Mouse (Mus musculus) c-Kit-positive CD71-positive TER-119-positive erythroid progenitor cells, embryonic 14.5 days (primary cell): ENCODE data around the gene Aplp1.

Experiments
- DNase-seq: peaks from one replicate; pipeline ENCODE4 v3.0.0-alpha.2; 2013; ENCODE audit warnings: low spot score

The Aplp1 gene

DNA sequence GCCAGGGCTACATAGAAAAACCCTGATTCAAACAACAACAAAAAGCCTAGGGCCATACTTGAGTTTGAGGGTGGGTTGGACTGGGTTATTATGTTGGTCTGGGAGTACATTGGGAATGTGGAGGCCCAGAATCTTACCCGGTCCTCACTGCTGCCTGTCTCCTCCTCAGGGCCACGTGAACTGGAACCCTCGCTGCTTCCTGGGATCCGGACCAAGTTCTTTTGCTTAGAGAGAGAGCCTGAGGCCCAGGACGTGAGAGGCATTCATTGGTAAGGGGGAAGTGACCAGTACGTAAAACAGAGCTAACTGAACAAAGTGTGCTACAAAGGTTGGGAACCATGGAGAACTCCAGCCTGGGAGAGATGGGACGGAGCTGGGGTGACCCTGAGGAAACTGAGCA is 4.9 kb upstream of the Aplp1 start:
- no peak for DNase-seq

DNA sequence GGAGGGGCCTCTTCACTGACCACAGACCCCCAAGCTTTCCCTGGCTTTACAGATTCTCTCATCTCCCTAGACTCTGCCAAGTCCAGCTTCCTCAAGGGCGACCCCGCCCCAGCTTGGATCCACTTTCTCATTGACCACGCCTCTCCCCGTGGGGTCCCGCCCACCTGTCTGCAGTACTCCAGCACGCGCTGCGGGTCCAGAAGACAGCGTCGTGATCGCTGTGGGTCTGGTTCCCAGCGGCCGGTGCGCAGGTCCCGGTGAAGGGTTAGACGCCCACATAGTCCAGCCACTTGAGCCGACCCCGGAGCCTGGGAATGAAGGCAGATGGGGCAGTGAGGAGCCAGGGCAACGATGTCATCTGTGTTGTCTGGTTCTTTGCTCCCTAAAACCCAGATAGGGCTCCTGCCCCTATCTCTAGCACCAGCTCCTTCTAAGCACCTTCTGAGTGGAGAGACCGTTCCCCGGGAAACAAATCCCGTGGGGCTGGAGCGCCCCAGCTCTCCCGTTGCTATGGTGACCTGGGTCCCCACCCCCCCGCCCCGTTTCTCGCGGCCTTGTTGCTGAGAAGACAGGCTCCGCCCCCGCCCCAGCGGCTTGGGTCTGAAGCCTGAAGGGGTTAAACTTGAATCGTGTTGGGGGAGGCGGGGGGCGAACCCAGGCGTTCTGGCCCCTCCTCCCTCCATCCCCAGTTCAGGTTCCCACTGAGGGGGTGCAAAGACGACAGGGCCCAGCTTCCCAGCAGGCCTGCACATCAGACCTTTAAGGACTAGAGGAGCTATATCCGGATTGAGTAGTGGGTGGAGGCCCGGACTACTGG is 973 bp downstream of the Aplp1 start:
- DNase-seq, result no peak

DNA sequence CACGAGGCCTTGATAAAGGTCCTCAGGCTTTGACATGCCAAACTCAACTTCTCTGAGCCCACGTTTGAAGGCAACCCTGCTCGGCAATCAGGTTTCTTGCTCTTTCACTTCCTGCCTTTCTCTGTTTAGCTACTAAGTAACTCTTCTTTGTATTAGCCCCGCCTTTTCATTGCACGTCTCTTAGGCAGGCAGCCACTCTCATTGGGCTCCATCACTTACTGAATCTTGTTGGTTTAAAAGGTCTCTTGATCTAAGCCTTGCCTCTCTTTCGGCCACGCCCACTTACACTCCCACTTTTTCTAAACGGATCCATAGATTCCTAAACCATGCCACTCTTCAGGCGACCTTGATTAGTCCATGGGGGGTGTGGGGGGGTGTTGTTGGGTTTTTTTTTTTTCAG is 1.6 kb downstream of the Aplp1 start:
- DNase-seq, result no peak

DNA sequence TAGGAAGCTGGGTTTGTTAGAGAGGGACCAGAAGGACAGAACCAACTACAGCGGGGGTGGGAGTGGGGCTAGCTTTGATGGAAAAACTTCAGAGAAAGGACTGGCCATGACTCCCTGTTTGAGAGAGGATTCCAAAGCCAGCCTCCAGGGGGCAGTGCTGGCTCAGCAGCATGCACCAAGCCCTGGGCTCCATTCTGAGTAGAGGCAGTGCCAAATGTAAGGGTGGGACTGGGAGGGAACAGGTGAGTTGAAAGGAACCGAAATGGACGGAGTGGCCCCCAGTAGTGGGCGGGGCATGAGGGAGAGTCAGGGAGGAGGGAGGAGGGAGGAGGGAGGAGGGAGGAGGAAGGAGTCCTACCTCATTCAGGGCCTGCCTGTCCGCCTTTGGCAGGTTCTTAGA is 4.6 kb downstream of the Aplp1 start:
- no peak for DNase-seq

DNA sequence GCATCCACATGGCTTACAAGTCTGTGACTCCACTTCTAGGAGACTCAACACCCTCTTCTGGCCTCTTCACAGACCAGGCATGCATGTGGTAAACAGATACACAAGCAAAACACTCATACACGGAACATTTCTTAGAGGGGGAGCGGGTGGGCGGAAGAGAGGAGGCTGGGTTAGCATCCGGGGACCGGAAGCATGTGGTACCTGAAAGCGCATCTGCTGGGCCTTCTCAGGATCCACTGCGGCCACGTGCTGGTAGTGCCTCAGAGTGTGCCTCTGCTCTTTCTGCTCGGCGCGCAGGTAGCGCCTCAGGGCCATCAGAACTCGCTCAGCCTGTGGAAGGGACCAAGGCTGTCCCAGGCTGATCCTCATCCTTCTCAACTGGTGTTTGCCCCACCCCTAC is 5.6 kb downstream of the Aplp1 start:
- DNase-seq, result no peak

DNA sequence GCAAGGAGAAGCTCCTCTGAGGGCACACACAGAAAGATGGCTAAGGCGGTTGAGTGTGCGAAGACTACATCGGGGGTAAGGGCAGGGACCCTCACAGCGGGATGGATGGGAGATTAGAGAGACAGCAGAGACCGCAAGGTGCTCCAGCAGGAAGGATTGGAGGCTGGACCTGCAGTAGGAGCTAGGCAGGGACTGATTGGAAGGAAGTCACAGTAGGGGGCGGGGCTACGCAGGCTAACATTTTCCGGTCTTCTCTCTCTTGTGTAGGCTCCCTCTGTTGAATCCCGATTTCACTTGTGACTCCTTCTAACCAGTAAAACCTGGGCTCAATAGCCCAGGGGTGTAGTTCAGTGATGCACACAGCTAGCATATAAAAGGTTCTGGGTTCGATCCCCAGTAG is 8.5 kb downstream of the Aplp1 start:
- DNase-seq, result no peak

DNA sequence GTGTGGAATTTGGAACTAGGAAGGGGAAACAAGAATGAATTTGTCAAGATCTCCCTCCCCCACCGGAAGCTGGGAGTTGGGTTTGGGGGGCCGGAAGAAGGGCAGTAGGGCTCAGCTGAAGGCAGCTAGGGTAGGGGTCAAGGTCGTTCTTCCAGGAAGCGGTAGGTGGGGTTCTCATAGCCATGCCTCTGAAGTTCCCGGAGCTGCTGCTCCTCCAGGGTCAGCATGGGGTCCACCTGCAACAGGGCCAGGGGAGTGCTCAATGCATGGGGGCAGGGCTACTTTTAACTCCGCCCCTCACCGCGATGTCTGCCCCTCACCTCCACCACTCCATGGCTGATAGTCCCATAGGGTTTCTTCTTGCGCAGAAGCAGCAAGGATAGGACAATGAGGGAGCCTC is 10.2 kb downstream of the Aplp1 start:
- DNase-seq, result no peak

DNA sequence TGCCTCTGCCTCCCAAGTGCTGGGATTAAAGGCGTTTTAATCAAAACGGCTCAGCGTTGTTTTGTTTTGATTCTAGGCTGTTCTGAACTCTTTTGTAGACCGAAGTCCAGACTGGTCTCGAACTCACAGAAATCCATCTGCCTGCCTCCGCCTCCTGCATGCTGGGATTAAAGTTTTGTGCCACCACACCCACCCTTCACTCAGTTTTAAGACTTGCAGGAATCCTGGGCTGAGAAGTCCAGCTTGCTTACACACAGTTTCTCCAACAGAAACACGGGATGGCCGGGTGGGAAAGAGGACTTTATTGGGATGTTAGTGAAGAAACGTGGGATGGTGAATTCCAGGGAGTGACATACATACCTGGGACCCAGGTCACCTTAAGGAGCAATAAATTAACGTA is 10.6 kb downstream of the Aplp1 start:
- no peak for DNase-seq

DNA sequence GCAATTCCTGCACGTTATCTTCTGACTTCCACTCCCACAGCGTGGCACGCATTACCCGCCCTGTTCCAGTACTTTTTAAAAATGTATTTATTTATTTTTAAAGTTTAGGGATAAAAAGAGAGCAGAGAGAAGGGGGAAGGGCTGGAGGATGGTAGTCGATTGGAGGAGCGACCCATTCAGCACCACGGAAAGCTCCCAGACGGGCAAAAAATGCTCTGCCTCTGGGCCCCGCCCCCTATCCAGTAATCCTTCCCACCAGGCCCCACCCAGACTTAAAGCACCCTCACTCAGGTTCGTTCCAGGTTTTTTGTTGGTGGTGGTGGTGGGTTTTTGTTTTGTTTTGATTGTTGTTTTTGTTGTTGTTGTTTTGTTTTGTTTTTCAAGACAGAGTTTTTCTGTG is 11.1 kb downstream of the Aplp1 start:
- DNase-seq, result peak; percentile 37

DNA sequence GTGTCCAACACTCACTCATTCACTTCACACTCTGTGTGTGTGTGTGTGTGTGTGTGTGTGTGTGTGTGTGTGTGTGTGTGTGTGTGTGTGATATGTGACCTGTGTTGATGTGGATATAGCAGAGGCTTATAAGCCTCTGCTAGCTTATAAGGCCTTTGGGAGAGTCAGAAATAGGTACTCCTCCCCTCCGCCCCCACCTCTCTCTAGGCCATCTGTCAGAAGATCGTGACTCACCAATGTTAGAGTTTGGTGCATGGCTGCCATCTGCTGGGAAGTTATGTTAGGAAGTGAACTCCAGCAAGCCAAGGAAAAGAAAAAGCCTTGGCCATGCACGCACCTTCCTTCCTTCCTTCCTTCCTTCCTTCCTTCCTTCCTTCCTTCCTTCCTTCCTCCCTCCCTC is 13.5 kb downstream of the Aplp1 start:
- no peak for DNase-seq

DNA sequence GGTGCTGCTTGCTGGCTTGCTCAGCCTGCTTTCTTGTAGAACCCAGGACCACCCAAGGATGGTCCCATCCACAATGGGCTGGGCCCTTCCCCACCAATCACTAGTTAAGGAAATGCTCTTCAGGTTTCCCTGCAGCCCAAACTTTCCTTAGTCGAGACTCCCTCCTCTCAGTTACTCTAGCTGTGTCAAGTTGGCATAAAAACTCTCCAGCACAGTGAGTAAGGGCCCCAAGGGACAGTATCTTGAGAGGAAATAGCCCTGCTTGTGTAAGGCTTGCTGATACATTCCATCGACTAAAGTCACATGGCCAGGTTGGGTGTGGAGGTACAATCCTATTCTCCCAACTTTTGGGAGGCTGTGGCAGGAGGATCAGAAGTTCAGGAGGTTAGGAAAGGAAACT is 15.1 kb downstream of the Aplp1 start:
- no peak for DNase-seq

DNA sequence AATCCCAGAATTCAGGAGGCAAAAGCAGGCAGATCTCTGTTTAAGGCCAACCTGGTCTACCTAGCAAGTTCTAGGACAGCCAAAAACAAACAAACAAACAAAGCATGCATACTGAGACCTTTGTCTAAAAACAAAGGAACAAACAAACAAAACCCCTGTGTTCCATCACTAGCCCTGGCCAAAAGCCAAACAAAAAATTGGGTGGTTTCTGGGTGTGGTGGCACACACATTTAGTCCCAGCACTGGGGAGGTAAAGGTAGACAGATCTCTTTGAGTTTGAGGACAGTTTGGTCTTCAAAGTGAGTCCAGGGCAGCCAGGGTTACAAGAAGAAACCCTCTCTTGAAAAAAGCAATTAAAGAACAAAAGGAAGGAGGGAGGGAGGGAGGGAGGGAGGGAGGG is 16.0 kb downstream of the Aplp1 start:
- DNase-seq, result no peak

DNA sequence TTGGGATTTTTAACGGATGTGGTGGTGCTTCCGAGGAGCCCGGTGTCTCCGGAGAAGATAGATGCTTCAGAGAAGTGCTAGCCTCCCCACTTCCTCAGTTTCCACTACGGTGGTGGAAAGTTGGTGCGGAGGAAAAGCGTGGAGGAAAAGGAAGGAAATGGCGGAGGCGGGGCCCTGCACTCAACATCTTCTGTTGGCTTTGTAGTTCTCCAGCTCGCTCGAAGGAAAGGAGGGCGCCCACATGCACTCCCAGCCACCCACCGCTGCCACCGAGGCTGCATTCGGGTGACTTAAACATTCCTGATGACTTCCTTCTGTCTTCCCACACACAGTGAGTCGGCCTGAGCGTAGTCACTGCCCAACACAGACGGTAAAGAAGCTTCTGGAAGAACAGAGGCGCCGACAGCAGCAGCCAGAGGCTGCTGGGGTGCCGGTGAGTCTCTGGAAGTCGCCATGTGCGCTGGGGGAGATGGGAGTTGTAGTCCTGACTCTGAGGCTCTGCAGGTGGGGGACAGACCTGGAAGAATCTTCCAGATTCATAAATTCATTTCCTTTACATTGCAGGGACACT is 22.2 kb downstream of the Aplp1 start:
- no peak for DNase-seq

DNA sequence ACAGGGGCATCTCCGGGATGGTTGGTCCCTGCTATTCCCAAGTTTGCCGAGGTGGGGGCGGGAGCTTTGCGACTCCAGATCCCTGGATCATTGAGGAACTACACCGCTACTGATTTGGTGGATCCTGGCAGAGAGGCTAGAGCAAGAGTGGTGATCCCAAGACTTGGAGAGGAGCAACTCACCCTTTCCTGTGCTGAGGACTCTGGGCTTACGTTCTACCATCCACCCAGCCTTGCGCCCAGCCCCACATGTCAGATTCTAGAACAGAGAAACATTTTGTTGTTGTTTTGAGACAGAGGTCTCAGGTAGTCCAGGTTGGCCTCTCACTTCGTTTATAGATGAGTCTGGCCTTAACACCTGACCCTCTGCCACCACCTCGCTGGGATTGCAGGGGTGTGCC is 22.8 kb downstream of the Aplp1 start:
- no peak for DNase-seq

DNA sequence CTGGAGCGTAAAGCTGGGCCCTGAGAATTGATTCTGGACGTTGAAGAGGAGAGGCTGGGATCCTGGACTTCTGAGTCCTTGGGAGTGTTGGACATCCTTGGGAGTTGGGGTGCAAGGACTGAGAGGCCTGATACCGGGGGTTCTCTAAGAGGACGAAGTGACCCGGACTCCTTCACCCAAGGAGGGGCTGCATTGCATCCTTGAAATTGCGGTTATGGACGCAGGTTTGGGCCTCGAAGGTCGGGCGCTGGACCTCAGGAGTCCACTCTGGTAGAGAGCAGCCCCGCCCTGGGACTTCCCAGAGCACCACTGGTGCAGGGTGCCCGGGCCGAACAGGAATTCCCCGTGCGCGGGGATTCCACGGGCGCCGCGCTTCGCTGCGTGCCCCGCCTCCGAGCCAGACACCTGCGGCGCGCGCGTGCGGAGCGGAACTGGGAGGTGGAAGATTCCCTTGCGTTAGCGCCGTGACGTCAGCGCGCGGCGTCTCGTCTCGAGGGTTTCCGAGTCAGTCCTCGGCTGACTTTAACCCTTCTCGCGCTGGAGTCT is 23.4 kb downstream of the Aplp1 start:
- peak; percentile 49 for DNase-seq

DNA sequence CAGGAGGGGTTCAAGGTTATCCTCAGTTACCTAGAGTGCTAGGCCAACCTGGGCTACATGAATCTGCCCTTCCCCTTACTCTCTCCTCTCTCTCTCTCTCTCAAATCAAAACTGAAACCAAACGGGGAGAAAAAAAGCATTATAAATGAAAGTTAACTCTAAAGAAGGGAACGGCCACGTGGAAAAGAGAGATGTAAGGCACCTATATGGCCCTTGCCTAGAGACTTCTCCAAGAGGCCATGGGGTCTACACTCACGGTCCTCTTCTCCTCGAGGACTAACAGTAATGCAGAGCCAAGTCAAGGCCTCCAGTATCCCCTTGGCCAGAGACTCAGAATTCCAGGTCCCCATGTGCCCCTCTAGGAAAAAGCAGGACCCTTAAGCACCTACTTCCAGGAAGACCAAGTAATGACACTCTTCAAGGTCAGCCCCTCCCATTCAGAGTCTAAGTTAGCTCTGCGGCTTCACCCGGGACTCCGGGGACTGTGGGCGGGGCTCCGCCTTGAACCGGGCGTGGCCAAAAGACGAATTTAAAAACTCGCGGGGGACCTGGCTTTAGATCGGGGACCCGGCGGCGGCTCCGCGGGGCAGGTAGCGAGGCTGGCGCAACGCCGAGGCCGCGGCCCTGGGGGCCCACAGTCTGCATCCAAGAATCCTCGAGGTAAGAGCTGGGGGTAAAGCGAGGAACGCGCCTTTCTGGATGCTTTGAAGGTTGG is 24.0 kb downstream of the Aplp1 start, which contains the start of gene Nfkbid:
Gene Nfkbid (plus strand): TSS at position 558 of the 715 bp plus-strand sequence.
- peak; percentile 48 for DNase-seq

DNA sequence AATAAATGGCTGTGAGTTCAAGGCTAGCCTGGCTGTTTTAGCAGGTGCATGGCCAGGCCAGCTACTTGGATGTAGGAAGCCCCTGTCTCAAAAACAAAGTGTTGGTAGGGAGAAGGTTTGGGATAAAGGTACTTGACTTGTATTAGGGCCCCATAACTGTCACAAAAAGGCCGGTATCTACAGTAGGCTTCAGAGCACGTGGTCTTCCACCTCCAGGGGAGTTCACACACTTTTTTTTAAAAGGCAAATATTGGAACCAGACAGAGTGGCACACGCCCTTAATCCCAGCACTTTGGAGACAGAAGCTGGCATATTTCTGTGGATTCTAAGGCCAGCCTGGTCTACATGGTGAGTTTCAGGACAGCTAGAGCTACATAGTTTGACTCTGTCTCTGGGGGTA is 24.7 kb downstream of the Aplp1 start:
- DNase-seq, result no peak

DNA sequence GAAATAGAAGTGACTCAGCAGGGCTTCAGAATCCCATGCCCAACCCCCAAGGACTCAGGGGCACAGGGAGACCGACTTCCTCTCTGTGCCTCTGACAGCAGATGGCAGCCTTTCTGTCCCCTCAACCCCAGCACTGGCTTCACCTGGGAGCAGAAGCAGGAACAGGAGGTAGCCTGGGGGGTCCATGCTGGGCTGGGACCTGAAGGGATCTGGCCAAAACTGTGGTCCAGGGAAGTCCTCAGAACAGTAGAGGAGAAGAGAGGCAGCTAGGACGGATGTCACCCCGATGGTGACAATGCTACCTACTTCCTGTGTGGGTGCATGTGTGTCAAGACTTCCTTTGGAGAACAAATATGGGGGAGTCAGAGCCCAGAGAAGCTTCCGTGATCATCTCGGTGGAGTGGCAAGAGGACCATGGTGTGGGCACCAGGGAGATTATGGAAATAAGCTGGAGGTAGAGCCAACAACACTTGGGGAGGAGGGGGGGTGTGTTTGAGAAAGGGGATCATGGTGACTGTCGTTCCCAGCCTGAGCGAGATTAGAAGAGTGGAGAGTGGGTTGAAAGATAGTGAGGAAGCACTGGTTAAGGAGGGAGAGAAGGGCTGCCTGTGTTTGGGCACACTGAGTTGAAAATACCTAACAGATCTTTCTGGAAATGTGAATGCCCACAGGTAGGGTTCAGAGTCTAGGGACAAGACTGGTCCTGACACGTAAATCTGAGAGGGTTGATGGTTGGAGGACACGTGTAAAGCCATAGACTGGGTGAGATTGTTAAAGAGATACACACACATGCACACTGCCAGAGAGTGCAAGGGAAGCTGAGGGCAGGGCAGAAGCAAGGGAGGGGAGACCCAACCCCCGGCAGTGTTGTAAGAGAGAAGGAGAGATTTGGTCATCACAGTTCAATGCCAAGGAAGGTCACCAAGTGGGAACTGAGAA is 25.5 kb downstream of the Aplp1 start, which contains the start of gene Hcst:
Gene Hcst (minus strand): TSS at position 294 of the 939 bp plus-strand sequence.
- DNase-seq, result no peak

DNA sequence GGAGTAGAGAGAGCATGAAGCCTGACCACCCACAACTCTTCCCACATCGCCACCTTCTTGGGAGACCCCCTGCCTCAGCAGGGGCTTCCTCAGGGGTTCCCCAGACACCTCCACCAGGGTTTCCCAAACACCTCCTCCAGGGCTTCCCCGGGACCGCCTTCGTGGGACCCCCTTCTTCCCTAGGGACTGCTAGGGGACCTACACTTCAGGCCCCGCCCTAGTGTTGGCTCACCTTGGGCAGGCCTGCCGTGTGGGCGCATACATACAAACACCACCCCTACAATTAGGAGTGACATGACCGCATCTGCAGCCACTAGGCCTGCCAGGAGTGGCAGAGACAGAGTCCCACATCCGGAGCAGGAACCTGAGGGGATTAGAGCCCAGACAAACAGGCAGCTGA is 27.5 kb downstream of the Aplp1 start:
- DNase-seq, result no peak

DNA sequence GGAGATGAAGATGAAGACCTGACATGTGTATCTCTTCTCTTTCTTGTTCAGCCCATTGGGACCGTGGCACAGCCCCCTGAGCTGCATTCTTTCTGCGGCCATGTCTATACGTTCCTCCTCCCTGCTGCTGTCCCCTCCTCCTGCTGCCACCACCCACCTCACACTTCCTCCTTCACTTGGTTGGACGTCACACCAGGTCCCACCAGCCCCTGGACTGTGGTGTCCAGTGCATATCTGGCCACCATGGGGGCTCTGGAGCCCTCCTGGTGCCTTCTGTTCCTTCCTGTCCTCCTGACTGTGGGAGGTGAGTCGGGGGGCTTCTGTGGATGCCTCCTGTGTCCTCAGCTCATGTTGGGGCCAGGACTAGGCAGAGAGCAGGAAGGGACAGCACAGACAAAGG is 31.7 kb downstream of the Aplp1 start, which contains the start of gene Tyrobp:
Gene Tyrobp (plus strand): TSS at position 165 of the 400 bp plus-strand sequence.
- DNase-seq, result no peak

DNA sequence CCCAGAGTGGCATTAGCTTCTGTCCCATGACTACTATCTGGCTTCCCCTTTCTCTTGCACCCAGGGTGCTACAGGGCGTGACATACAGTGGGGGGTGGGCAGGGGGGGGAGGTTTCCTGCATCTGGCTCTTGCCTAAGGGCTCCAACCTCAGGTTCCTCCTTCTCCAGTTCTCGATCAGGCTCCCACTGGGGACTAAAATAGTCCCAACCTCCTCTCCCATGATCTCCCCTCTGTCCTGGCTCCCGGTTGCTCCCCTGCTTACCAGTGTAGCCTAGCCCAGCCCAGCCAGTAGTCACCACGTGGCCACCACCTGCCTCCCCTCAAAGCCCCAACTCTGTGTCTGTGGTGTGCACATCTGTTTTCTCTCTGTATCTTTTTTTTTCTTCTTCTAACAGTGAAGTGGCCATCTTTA is 32.6 kb downstream of the Aplp1 start:
- no peak for DNase-seq

DNA sequence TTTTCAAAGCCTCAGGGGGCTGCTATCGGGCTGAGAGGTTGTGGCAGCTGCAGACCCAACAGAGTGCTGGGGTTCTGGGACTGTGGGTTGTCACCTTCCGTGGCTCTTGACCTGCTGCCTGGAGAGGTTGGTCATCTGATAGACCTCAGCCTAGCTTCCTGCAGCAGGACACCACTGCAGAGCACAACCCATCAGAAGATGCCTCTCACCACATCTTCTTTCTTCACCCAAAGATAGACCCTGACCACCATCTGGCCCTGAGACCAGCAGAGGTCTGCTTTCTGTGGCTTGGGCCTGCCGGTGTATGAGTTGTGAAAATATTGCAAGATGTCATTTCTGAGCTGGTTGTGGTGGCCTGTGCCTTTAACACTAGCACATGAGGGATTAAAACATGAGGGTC is 34.3 kb downstream of the Aplp1 start:
- DNase-seq, result no peak
